Mouse (Mus musculus) cerebellum, adult 2 months (tissue): Measurements from ENCODE around the gene Vmn2r112. TPM values are rescaled to one million over a fixed set of nuclear protein-coding genes. Genes with fewer than 3 reads are reported as not detected.
"Not testable (repeated sequence)": the region's sequence is repeated elsewhere in the genome, so short reads cannot be mapped to it uniquely, and the experiment has no call there.

ENCODE experiments used
- DNase-seq, 2 experiments: peaks; one replicate each; pipeline ENCODE4 v3.0.0; 2021
- H3K27ac ChIP-seq: fragments of 200-500 bp; 2 replicates; pipeline ENCODE4 v1.5.1; 2012; ENCODE audit warnings: low read length, control low read depth, inconsistent platforms; ENCODE audit not compliant: insufficient read depth
- H3K27me3 ChIP-seq: fragments of 200-500 bp; 2 replicates; pipeline ENCODE4 v1.6.1; 2012; ENCODE audit warnings: inconsistent platforms, mild to moderate bottlenecking, low read length, moderate library complexity; ENCODE audit not compliant: control insufficient read depth, insufficient read depth
- H3K4me1 ChIP-seq: fragments of 200-500 bp; 2 replicates; pipeline ENCODE4 v1.6.1; 2011; ENCODE audit warnings: low read length; ENCODE audit not compliant: control insufficient read depth, insufficient read depth
- H3K4me3 ChIP-seq: fragments of 200-500 bp; replicated peaks from 2 replicates; pipeline ENCODE3; 2011; ENCODE audit warnings: mild to moderate bottlenecking, low read depth, low read length, control low read depth; ENCODE audit not compliant: insufficient read depth
- CTCF ChIP-seq: fragments of 200-500 bp; IDR thresholded peaks from 2 replicates; pipeline ENCODE4 v1.5.1; 2011; ENCODE audit warnings: low read depth, mild to moderate bottlenecking, control low read depth, low read length, moderate library complexity, borderline replicate concordance; ENCODE audit not compliant: insufficient read depth
- POLR2A ChIP-seq: fragments of 200-500 bp; IDR thresholded peaks from 2 replicates; pipeline ENCODE4 v1.6.1; 2011; ENCODE audit warnings: low read length, control low read depth, borderline replicate concordance; ENCODE audit not compliant: insufficient read depth
- WGBS: fragments of 180-500 bp; shearing (Covaris S2); methylation state at CpG from one replicate; pipeline ENCODE4 v1.1.7; 2018; 5-methylcytosine and 5-hydroxymethylcytosine counted together
- polyA plus RNA-seq: library from polyadenylated mRNA; depleted of rRNA; stranded (reverse); fragments of >200 nt; gene quantifications from 2 replicates; pipeline ENCODE4 v1.2.3, GENCODE M21; 2012; rRNA removed

The Vmn2r112 gene
- polyA plus RNA-seq: not detected in 2 replicates

DNA sequence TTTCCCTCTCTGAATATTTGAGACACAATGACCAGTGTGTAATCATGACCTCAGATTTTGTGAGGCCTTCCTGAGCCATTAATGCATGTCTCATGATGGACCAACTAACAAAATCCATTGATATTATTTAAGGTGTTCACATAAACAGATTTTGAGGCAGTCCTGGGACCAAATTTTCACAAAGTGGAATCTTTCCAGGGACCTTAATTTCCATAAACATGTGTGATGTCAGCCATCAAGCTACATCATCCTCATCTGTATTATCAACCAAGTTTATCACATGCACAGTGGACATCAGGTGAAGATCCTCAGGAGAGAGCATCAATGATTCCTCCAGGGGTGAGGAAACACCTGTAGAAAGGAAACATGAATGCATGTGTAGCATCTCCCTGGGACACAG, at the start of gene Vmn2r112:
Gene Vmn2r112 (plus strand): TSS at position 301 of the 400 bp plus-strand sequence.
- H3K27ac ChIP-seq, H3K4me3 ChIP-seq, H3K27me3 ChIP-seq, H3K4me1 ChIP-seq, DNase-seq: not testable (repeated sequence)

DNA sequence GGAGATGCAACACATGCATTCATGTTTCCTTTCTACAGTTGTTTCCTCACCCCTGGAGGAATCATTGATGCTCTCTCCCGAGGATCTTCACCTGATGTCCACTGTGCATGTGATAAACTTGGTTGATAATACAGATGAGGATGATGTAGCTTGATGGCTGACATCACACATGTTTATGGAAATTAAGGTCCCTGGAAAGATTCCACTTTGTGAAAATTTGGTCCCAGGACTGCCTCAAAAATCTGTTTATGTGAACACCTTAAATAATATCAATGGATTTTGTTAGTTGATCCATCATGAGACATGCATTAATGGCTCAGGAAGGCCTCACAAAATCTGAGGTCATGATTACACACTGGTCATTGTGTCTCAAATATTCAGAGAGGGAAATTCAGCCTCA, 27.4 kb upstream of the Vmn2r112 start, which contains the start of gene Vmn2r111:
Gene Vmn2r111 (minus strand): TSS at position 101 of the 400 bp plus-strand sequence.
- not testable (repeated sequence) for H3K27me3 ChIP-seq, H3K4me3 ChIP-seq, DNase-seq, H3K4me1 ChIP-seq, H3K27ac ChIP-seq
- WGBS: 48% methylated on average over 1 of the region's 1 CpGs

DNA sequence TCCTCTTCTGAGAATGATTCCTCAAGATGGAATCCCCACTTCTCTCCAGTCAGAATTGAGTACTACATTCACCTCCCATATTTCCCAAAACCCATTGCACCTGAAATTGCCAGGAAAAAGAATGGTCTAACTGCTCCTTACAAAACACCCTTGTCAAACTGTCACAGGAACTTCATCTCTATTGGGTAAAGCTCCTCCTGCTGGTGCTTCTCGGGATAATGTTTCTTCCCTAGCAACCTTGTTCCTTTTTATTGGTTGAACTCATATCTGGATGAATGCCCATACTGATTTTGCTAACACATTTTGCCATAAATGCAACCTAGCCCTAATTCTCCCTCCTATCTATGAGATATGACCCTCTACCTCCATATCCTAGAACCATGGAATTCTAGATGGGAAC, 29.9 kb downstream of the Vmn2r112 start:
- no peak overlapping the region for H3K4me3 ChIP-seq
- no peak overlapping the region for H3K27ac ChIP-seq
- H3K4me1 ChIP-seq: no peaks in the 10 kb centered on the region
- TF ChIP-seq CTCF (no peak), POLR2A (no peak)
- no peaks in the 10 kb centered on the region for H3K27me3 ChIP-seq
- DNase-seq: no peak
- WGBS: 74% methylated on average over 1 of the region's 1 CpGs

Other genes starting within 250 kb of the Vmn2r112 start
- gene Zfp944, start 239.6 kb upstream of the Vmn2r112 start, polyA plus RNA-seq: 8.0 and 8.4 TPM in 2 replicates
- gene Zfp758, start 239.5 kb upstream of the Vmn2r112 start, polyA plus RNA-seq: 4.5 and 4.6 TPM in 2 replicates
- gene Zfp946, start 176.7 kb upstream of the Vmn2r112 start, polyA plus RNA-seq: 17.3 and 18.6 TPM in 2 replicates
- gene Vmn2r111, start 27.5 kb upstream of the Vmn2r112 start, polyA plus RNA-seq: not detected in 2 replicates